Mouse (Mus musculus): Measurements from ENCODE around the gene Plcl2.
"Not testable (repeated sequence)": the region's sequence is repeated elsewhere in the genome, so short reads cannot be mapped to it uniquely, and the experiment has no call there.

- TF ChIP-seq CTCF, POLR2A (IDR thresholded peaks at IDR 0.05; ENCODE audit: insufficient read depth, low read depth, low read length): not testable (repeated sequence)
Observed at GRCm38 (mm10) chr17:50698410-50698809, 189.2 kb downstream of the Plcl2 start.
